Mouse (Mus musculus): ENCODE results near the gene Cfh.
"Not testable (repeated sequence)": the region's sequence is repeated elsewhere in the genome, so short reads cannot be mapped to it uniquely, and the experiment has no call there.

Gene Cfh

DNA sequence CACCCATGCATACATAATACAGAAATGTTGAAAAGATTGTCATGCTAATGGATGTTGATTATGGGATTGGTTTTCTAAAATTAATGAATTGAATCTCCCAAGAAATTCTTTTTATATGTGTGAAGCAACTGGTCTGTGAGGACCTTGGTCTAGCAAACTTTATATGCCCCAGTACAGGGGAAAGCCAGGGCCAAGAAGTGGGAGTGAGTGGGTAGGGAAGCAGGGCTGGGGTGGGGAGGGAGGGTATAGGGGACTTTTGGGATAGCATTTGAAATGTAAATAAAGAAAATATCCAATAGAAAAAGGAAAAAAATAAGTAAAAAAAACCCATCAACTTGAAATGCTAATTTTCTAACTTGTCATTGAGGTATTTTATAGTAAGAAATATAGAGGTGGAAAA is at the start of gene Cfh:
Gene Cfh (minus strand): TSS at position 101 of the 400 bp plus-strand sequence.
- DNase-seq (ENCODE audit: low read depth): not testable (repeated sequence)

DNA sequence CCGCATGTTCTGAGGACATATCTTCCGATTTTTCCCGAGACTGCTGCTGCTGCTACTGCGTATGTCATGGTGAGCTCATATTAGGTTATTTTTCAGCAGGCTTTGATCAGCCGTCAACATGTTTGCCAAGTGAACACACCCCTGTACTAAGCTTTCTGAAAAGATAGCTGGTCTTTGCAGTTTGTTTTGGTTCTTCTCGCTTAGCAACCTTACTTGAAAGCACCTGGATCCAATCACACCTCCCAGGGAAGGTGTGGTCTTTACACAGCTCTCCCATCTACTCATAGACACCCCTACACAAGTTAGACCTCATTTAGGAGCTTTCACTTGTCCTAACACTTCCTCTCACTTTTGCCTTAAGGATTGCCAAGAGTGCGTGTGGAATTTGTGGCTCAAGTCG is 43.1 kb upstream of the Cfh start:
- DNase-seq (ENCODE audit: low read depth): no peak

DNA sequence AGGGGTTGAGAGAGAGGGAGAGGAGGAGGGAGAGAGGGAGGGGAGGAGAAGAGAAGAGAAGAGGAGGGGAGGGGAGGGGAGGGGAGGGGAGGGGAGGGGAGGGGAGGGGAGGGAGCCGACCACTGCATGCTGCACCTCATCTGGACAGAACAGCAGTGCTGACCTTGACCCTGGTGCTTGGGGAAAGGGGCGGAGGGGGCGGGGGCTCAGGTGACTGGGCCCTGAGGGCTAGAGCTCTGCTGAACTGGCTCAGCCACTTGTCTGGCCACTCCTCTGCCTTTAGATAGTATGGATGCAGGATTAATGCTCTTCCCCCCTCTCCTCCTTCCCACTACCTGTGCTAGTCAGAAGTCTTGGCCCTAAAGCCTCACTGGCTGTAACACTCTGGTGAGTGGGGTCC is 41.7 kb upstream of the Cfh start:
- no peak for DNase-seq (ENCODE audit: low read depth)

DNA sequence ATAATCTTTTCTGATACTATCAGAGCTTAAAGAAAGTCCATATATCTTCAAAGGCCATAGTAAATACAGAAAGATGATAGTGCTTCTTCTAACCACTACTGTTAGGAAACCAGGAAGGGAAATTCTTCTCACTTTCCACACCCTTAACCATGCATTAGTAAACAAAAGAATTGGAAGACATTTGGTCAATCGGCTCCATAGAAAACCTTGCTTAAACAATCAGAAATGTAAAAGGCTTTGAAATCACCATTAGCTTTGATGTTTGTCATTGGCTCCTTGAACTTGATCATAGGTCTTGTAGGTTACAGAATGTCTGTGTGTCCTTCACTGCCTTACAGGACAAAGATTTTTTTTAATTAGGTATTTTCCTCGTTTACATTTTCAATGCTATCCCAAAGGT is 21.8 kb upstream of the Cfh start:
- DNase-seq (ENCODE audit: low read depth): no peak

DNA sequence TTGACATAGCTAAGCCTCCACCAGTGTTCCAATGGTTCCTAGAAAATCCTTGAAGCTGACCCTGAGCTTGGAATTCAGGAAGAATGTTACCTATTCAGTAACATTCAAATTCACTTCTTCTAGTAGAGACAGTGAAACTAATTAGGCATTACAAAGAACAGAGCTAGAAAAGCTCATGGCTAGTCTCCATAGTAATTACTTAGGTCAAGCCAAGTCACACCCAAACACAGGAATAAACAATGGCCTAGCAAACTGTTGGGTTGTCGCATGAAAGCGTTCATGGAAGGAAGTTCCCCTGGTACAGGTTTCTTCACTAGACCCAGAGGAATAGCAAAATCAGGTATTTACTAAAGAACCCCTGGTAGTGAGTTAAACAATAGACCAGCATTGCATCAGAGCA is 4.9 kb upstream of the Cfh start:
- not testable (repeated sequence) for DNase-seq (ENCODE audit: low read depth)

DNA sequence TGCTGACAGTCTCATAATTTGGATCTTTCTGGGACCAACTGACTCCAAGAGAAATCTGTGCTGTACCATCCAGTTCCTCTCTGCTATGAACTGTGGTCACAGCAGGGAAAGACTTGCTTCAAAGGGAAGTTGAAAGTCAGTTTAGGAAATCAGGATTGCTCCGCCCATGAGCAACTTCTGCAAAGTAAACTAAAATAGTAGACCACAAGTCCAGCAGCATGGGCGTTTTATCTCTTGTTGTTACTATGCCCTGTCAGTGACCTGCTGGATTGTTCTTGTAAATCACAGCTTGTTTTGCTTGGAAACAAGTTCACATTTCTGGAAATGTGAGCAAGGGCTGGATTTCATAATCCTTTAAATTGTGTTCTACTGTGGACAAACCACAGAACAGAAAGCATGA is 356 bp downstream of the Cfh start:
- peak; percentile 5 for DNase-seq (ENCODE audit: low read depth)

DNA sequence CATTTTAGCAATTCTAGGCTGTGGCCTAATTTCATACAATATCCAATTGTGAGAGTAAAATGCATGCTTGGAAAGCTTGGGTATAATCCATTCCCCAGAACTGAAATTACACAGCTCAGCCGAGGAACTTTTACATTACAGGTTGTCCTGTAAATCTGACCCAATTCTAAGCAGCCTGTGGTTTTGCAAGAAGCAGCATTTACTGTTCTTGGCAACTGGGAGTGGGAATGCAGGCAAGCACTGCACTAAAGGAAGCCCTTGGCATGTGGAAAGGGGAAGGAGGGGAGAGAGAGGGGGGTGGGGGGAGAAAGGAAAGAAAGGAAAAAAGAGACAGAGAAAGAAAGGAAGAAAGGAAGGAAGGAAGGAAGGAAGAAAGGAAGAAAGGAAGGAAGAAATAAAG is 3.4 kb downstream of the Cfh start:
- DNase-seq (ENCODE audit: low read depth): no peak

DNA sequence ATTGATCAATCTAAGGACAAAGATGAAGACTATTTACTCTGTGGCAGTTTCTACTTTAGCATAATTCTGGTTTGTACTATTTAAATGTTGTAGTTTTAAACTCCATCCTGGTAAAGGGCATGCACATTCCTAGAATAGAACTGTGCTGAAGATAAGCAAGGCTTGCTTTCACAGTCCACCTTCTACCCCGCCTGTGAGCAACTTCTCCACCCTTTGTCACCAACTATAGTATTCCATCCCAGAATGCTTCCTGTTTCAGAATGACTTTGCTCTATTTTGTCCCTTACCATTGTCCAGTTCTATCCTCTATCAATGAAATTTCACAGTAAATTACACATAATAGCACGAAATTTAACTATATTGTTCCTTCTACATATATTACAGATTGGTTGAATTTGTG is 8.1 kb downstream of the Cfh start:
- DNase-seq (ENCODE audit: low read depth): no peak

DNA sequence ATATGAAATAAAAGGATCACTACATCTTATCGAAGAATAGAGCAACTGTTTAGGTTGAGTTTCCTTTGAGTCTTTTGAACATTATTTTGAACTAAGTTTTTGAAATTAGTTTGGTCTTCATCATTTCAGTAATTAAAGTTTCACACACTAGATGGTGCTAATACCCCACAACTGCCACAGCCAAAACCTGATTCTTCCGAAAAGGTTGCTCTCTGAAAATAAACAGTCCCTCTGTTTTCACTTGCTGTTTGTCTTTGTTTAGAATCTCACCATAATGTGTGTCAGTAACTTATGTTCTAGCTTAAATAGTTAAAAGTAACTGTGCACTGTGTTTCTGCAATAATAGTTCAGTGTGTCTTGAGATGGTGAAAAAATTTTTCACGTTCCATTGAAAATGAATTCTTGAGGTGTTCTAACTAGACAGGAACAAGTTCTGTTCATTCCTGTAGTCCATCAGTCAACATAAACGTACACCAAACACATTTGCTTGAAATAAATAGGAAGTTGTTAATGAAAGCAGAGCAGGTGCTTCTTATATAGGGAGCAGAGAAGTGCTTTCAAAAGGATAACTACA is 11.9 kb downstream of the Cfh start:
- DNase-seq (ENCODE audit: low read depth): no peak

DNA sequence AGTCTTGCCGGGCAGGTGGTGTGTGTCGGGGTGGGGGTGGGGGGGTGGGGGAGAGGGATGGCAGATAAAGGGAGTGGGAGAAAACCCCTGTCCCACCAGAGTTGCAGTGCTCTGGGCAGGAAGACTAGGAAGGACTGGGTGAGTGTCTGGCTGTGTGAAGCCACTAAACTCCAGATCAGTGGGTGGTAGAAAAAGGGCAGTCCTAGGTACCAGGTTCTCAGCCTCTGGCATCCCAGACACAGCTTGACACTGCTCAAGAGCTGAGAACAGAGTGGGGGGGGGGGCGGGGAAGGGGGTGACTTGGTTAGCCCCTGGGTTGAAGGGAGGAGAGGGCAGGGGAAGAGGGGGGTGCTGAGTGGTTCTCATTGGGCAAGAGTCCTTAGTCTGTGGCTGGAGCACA is 24.6 kb downstream of the Cfh start:
- no peak for DNase-seq (ENCODE audit: low read depth)

DNA sequence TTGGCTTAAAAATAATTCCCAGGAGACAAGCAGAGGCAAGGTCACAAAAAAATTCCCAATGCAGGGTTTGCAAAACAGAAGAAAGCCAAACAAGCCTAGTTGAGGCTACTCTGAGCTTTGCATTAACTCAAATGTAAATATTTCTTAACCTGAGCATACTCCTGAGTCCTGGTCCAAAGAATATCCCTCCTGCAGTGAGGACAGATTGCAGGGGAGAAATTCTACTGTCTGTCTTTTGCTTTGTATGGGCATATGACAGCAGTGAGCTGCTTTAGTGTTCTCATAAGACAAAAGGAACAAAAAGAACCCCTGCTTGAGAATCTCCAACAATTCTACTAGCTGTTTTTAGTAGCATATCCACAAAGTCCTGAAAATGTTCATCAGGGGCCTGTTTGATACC is 114.1 kb downstream of the Cfh start:
- no peak for DNase-seq (ENCODE audit: low read depth)

Data from c-Kit-positive CD71-negative TER-119-negative erythroid progenitor cells, embryonic 14.5 days (primary cell).